In genomic region chr2:15040326-15040725, GRCm38 (mm10) we compare ENCODE assay signal across 8 mouse cellular contexts. TPM values are rescaled to one million over a fixed set of nuclear protein-coding genes. Genes with fewer than 3 reads are reported as not detected.
DNase-seq lines count a peak whose midpoint lies in the region; TF ChIP-seq lines count a peak whose summit lies in the region.

No protein-coding gene starts in this region.

- H3K27ac ChIP-seq in embryonic fibroblast, embryonic 13.5 days (ENCODE audit: insufficient read depth, low read length): no peak overlapping the region
- no peak overlapping the region for H3K27ac ChIP-seq in heart, embryonic 10.5 days

- H3K36me3 ChIP-seq in splenic B cell, adult 2 months (ENCODE audit: control insufficient read depth, insufficient read depth, low read length, poor library complexity, severe bottlenecking): peaks cover 6% of the 10 kb centered on the region; the same call in 1 of the 2 replicates
- H3K36me3 ChIP-seq in heart, embryonic 10.5 days: peaks cover 5% of the 10 kb centered on the region; the same call in 1 of the 2 replicates

- TF ChIP-seq CTCF in embryonic fibroblast, embryonic 13.5 days (IDR thresholded peaks at IDR 0.05; ENCODE audit: borderline replicate concordance, insufficient read depth, low read length): peak; percentile 14; the same call in 1 of the 2 replicates

- no peak overlapping the region for H3K4me3 ChIP-seq in embryonic fibroblast, embryonic 13.5 days (ENCODE audit: insufficient read depth, low read length)
- H3K4me3 ChIP-seq in heart, embryonic 10.5 days: no peak overlapping the region

- H3K4me1 ChIP-seq in embryonic fibroblast, embryonic 13.5 days (ENCODE audit: control insufficient read depth, insufficient read depth, low read length): no peaks in the 10 kb centered on the region
- H3K4me1 ChIP-seq in heart, embryonic 10.5 days: no peaks in the 10 kb centered on the region

- no peaks in the 10 kb centered on the region for H3K9me3 ChIP-seq in heart, embryonic 10.5 days

- 62% methylated on average over 5 of the region's 5 CpGs for WGBS in heart, embryonic 10.5 days

- no peak for TF ChIP-seq POLR2A in embryonic fibroblast, embryonic 13.5 days (IDR thresholded peaks at IDR 0.05; ENCODE audit: low read depth, low read length)

- peak; percentile 26 for DNase-seq in adrenal gland, postnatal 14 days
- no peak for DNase-seq in adrenal gland, adult 18-20 months (ENCODE audit: low spot score in 2 of 2)
- peak; percentile 51 to 79 for DNase-seq in left cerebral cortex, postnatal 14 days (ENCODE audit: low spot score in 2 of 2)
- no peak for DNase-seq in left cerebral cortex, adult 18-20 months (ENCODE audit: low spot score in 2 of 2)
- DNase-seq in splenic B cell, adult 2 months (ENCODE audit: low read depth, low spot score): peak; percentile 48
- DNase-seq in cerebellum, adult 8-10 months: no peak
- no peak for DNase-seq in heart, embryonic 10.5 days (ENCODE audit: low spot score)

- intact Hi-C loops in left cerebral cortex, postnatal 14 days (cut with DNase I): loop anchor here (10.0 kb wide), 1 partner anchor 166 kb away; no protein-coding TSS in a partner anchor

- H3K27me3 ChIP-seq in splenic B cell, adult 2 months (ENCODE audit: control insufficient read depth, insufficient read depth, low read length, poor library complexity, severe bottlenecking): no peaks in the 10 kb centered on the region
- no peaks in the 10 kb centered on the region for H3K27me3 ChIP-seq in heart, embryonic 10.5 days (ENCODE audit: insufficient read depth, poor library complexity, severe bottlenecking)

RNA-seq across cellular contexts. Expression of gene Arl5b, which starts 8.9 kb away (rescaled TPM):
- 27.6 and 29.4 TPM in 2 replicates for total RNA-seq in adrenal gland, postnatal 14 days (2021)
- total RNA-seq in adrenal gland, adult 18-20 months (2021): 10 to 100 TPM; 23.0 to 27.2 TPM
- 10 to 100 TPM; 35.0 to 37.5 TPM for total RNA-seq in left cerebral cortex, postnatal 14 days (2021)
- total RNA-seq in left cerebral cortex, adult 18-20 months (2021): 10 to 100 TPM; 26.6 to 35.0 TPM
- 19.2 and 32.7 TPM in 2 replicates for polyA plus RNA-seq in embryonic fibroblast, embryonic 13.5 days (2011; ENCODE audit: insufficient read length, low read depth, missing spikeins)
- polyA plus RNA-seq in heart, embryonic 10.5 days (2016; fragmentation: Nextera tagmentation; extraction: Ambion mirVana): 23.7 and 32.8 TPM in 2 replicates

RNA-seq across cellular contexts. Expression of gene Nsun6, which starts 14.5 kb away (rescaled TPM):
- 7.9 and 9.1 TPM in 2 replicates for total RNA-seq in adrenal gland, postnatal 14 days (2021)
- total RNA-seq in adrenal gland, adult 18-20 months (2021): 10 to 100 TPM in 1 of 2 experiments, 1 to 10 TPM in 1; 7.3 to 10.7 TPM
- total RNA-seq in left cerebral cortex, postnatal 14 days (2021): 1 to 10 TPM; 6.7 to 8.8 TPM
- total RNA-seq in left cerebral cortex, adult 18-20 months (2021): 10 to 100 TPM in 1 of 2 experiments, 1 to 10 TPM in 1; 9.7 to 10.7 TPM
- 9.5 and 12.6 TPM in 2 replicates for polyA plus RNA-seq in embryonic fibroblast, embryonic 13.5 days (2011; ENCODE audit: insufficient read length, low read depth, missing spikeins)
- 6.5 and 8.3 TPM in 2 replicates for polyA plus RNA-seq in heart, embryonic 10.5 days (2016; fragmentation: Nextera tagmentation; extraction: Ambion mirVana)

Comparison
In these comparisons a context has a peak if more than half of its experiments do, and no peak if none do; other contexts are left out.
1. DNase-seq: peak in adrenal gland, postnatal 14 days (single experiment), left cerebral cortex, postnatal 14 days (2 of 2) and splenic B cell, adult 2 months (single experiment); none in adrenal gland, adult 18-20 months (0 of 2), left cerebral cortex, adult 18-20 months (0 of 2), cerebellum, adult 8-10 months (single experiment) and heart, embryonic 10.5 days (single experiment).